Mouse (Mus musculus) intestine, embryonic 14.5 days (tissue): ENCODE data around the gene Hrh3. TPM values are rescaled to one million over a fixed set of nuclear protein-coding genes. Genes with fewer than 3 reads are reported as not detected.

Experiments used
- ATAC-seq: fragments of 200-750 bp; cut with Nextera tagmentation; replicated peaks from 2 replicates; pipeline ENCODE4 v1.8.0; 2017; ENCODE audit warnings: low read depth, moderate number of reproducible peaks, moderate TSS enrichment, moderate library complexity; ENCODE audit not compliant: low FRiP score, low TSS enrichment
- DNase-seq: peaks from one replicate; pipeline ENCODE4 v3.0.0-alpha.2; 2018; ENCODE audit warnings: low spot score
- H3K27ac ChIP-seq: fragments of 300-500 bp; sonication (generic); 2 replicates; pipeline ENCODE4 v1.5.1; 2014; ENCODE audit warnings: low read depth, mild to moderate bottlenecking, control low read depth
- H3K27me3 ChIP-seq: fragments of 300-500 bp; sonication (generic); replicated peaks from 2 replicates; pipeline ENCODE4 v1.6.1; 2014; ENCODE audit warnings: low read length, control low read depth; ENCODE audit not compliant: control insufficient read depth, insufficient read depth
- H3K36me3 ChIP-seq: fragments of 300-500 bp; sonication (generic); 2 replicates; pipeline ENCODE4 v1.6.1; 2014; ENCODE audit warnings: low read length, control low read depth; ENCODE audit not compliant: control insufficient read depth, insufficient read depth
- H3K4me1 ChIP-seq: fragments of 300-500 bp; sonication (generic); replicated peaks from 2 replicates; pipeline ENCODE4 v1.6.1; 2014; ENCODE audit warnings: low read length, control low read depth, mixed read lengths; ENCODE audit not compliant: control insufficient read depth, insufficient read depth
- H3K4me2 ChIP-seq: fragments of 300-500 bp; sonication (generic); 2 replicates; pipeline ENCODE4 v1.6.1; 2014; ENCODE audit warnings: low read length
- H3K4me3 ChIP-seq: fragments of 300-500 bp; sonication (generic); 2 replicates; pipeline ENCODE4 v1.5.1; 2014; ENCODE audit warnings: low read depth, low read length, control low read depth, mixed read lengths
- H3K9ac ChIP-seq: fragments of 300-500 bp; sonication (generic); 2 replicates; pipeline ENCODE4 v1.6.1; 2014; ENCODE audit warnings: mild to moderate bottlenecking, low read length
- H3K9me3 ChIP-seq: fragments of 300-500 bp; sonication (generic); 2 replicates; pipeline ENCODE4 v1.6.1; 2016; ENCODE audit warnings: low read length, control low read depth; ENCODE audit not compliant: control insufficient read depth
- WGBS: fragments of 180-500 bp; shearing (Covaris S2); extraction: QIAGEN DNeasy Blood & Tissue Kit; methylation state at CpG from one replicate; pipeline ENCODE4 v1.1.7; 2014; 5-methylcytosine and 5-hydroxymethylcytosine counted together
- polyA plus RNA-seq: library from polyadenylated mRNA; unstranded; fragments of >200 nt; fragmentation: Nextera tagmentation; extraction: Ambion mirVana; gene quantifications from 2 replicates; pipeline ENCODE4 v1.2.1, GENCODE M21; 2014

Gene Hrh3
- polyA plus RNA-seq, 1 experiment from 2014 or later = 0.19 TPM

DNA sequence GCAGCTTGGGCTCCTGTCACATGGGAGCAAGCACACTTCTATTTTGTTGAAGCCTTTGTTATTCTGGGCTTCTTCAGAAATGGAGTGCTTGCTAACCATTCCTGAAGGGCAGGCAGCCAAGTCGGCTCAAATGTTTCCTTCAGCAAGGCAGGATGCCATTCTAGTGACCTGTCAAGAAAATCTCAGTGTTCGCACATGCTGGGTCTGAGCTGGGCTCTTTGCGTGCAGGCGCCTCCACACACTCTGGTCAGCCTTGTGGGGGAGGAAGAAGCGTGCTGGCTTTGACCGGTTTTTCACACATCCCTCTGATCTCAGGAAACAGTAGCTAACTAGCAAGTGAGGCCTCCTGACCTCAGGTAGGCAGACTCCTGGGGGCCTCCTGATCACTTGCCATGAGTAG is 11.0 kb upstream of the Hrh3 start:
- Histone ChIP-seq H3K36me3 (no peaks in the 10 kb centered on the region), H3K9ac (no peak overlapping the region), H3K4me1 (peaks cover 15% of the 10 kb centered on the region), H3K4me3 (no peak overlapping the region), H3K27me3 (no peaks in the 10 kb centered on the region), H3K4me2 (no peak overlapping the region), H3K9me3 (no peaks in the 10 kb centered on the region), H3K27ac (no peak overlapping the region)
- DNase-seq = no peak
- 42% methylated on average over 6 of the region's 6 CpGs for WGBS
- ATAC-seq = no peak

DNA sequence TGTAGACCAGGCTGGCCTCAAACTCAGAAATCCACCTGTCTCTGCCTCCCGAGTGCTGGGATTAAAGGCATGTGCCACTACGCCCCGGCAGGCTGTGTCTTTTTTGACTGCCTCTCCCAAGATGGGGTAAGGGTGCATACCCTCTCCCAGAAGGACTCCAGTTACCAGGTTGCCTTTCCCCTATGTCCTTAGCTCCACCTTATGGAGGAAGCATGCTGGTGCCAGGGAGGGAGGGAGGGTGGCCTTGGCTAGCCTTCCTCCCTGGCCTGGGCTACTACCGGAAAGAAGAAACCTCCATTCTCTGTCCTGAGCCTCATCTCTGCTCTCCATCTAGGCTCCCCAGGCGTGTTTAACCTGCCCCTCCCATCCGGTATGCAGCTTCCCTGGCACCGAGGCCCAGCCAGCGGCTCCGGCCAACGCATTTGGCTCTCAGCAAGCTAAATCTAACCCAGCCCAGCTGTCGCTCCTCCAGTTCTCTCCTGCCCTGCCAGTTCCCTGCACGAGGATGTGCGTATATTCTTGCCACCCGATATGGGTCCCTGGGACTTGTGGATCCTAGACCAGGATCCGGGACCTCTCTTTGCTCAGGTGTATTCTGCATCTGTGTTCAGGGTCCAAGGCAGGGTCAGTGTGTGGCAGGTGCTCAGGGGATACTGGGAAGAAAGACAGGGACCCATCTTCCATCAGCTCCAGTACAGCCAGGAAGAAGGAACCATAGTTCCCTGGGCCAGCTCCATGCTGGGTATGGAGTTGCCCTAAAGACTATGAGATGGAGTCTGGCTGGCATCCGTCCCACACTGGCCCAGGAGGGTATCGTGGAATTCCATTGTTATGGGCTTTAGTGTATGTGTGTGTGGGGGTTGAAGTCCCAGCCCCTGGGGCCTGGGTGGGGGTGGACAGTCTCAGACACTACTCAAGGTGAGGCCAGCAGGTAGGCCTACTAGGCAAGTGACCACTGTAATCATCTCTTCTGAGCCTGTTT is 9.9 kb upstream of the Hrh3 start:
- no peak for ATAC-seq
- H3K4me3 ChIP-seq = no peak overlapping the region
- DNase-seq = no peak

DNA sequence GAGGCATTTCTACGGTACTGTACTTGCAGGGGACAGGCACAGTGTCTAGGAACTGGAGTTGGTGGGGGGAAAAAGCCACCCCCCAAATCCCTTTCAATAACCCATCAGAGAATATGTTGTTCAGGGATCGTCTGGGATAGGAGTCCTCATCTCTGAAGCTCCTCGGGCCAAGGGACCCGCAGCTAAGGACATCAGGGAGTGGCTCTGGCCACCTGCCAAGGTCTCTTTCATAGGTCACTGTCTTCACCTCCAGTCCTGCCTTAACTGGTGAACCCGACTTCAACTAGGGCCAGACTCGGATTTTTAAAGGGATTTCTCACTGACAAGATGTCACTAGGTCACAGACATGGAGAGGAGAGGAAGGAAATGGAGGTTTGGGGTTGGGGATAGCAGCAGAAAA is 4.0 kb upstream of the Hrh3 start:
- Histone ChIP-seq H3K9ac (no peak overlapping the region), H3K4me3 (no peak overlapping the region), H3K27ac (no peak overlapping the region), H3K9me3 (no peaks in the 10 kb centered on the region), H3K4me1 (peaks cover 5% of the 10 kb centered on the region), H3K27me3 (peaks cover 25% of the 10 kb centered on the region), H3K4me2 (no peak overlapping the region), H3K36me3 (no peaks in the 10 kb centered on the region)
- WGBS = 61% methylated on average over 6 of the region's 6 CpGs
- ATAC-seq (no peak), DNase-seq (no peak)

More for the DNA sequence above, 9.9 kb upstream of the Hrh3 start:
- no peak overlapping the region for H3K4me2 ChIP-seq
- no peaks in the 10 kb centered on the region for H3K27me3 ChIP-seq
- H3K9ac ChIP-seq = no peak overlapping the region
- 65% methylated on average over 17 of the region's 17 CpGs for WGBS
- no peaks in the 10 kb centered on the region for H3K36me3 ChIP-seq
- H3K4me1 ChIP-seq = peaks cover 11% of the 10 kb centered on the region
- no peak overlapping the region for H3K27ac ChIP-seq
- H3K9me3 ChIP-seq = no peaks in the 10 kb centered on the region

DNA sequence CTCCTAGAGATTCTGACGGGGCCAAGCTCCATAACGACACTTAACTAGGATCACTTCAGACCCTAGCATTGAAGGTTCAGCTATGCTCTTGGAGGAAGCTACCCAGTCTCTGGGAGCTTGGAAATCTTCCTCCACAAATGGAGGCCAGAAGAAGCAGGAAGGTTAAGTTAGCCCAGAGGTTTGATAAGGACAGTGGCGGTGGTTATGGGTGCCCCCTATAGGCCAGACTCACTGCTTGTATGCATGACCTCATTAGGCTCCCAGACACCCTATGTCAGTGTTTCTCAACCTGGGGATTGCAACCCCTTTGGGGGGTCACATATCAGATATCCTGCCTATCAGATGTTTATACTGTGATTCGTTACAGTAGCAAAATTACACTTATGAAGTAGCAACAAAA is 2.8 kb upstream of the Hrh3 start:
- WGBS = 61% methylated on average over 4 of the region's 4 CpGs
- ATAC-seq (no peak), DNase-seq (no peak)
- H3K36me3 ChIP-seq = no peaks in the 10 kb centered on the region
- H3K27me3 ChIP-seq = peaks cover 37% of the 10 kb centered on the region
- no peak overlapping the region for H3K4me2 ChIP-seq
- H3K27ac ChIP-seq = no peak overlapping the region
- H3K4me1 ChIP-seq = peaks cover 9% of the 10 kb centered on the region
- H3K9ac ChIP-seq = no peak overlapping the region
- no peaks in the 10 kb centered on the region for H3K9me3 ChIP-seq
- no peak overlapping the region for H3K4me3 ChIP-seq

DNA sequence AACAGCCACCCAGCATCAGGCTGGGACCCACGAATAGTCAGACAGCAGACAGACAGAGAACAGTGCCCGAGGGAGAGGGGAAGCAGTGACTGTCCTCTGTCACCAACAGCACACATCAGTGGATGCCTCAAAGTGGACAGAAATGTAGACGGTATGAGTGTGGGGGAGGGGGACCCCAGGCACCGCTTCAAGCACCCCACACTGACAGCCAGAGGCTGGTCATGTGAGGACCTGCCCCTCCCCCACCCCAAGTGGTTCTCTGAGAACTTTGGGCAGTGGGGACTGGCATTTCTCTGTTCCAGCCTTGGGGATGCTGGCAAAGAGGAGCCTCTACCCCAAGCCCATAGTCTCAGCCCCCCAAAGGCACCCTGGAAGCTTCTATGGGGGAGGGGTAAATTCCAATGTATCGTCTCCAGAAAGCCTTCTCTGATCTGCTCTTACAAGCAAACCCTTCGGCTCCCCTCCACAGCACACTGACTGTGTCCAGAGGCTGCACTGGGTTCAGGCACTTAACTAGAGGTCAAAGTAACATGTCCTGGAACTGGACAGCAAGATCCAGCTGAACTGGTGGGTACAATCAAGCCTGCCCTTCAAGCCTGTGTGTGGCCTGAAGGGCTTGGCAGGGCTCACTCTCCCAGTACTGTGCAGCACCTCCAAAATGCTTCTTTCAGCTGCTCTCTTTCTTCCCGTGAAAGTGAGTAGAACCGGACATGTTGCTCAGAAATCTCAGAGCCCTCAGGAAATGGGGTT is 1.3 kb upstream of the Hrh3 start:
- Histone ChIP-seq H3K36me3 (no peaks in the 10 kb centered on the region), H3K27me3 (peaks cover 51% of the 10 kb centered on the region), H3K4me1 (peaks cover 9% of the 10 kb centered on the region), H3K9me3 (no peaks in the 10 kb centered on the region), H3K4me3 (no peak overlapping the region), H3K4me2 (no peak overlapping the region), H3K27ac (no peak overlapping the region), H3K9ac (no peak overlapping the region)
- WGBS = 34% methylated on average over 8 of the region's 8 CpGs
- ATAC-seq (no peak), DNase-seq (no peak)

DNA sequence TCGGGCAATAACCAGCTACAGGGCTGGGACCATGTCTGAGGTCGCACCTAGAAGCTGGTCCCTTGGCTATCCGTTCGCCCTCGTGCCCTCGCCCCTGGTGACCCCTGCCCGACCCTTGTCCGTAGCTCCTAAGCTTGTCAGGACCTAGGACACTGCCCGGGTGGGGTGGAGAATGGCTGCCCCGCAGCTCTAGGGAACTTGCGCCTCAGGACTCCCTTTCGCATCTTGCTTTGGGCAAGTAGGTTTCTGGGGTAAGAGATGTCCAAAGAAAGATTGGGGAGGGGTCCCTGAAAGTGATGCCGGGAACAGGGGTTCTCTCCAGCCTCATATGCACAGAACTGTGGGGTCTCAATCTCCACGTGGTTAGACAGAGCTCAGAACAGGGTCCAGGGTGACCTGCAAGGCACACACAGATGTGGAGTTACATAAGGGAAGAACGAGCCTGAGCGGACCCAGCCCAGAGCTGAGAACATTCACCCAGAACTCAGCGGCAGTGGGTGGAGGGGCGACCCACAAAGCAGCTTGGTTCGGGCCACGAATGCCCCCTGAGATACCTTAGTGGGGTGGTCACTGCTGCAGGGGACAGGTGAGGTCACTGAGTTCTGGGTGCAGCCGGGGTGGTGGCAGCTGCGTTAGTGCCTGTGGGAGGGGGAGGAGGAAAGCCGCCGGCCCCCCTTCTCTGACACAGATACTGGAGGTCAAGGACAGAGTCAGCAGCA is 530 bp upstream of the Hrh3 start:
- Histone ChIP-seq H3K4me3 (peak overlapping the region; percentile 45; the same call in 1 of the 2 replicates), H3K9me3 (no peaks in the 10 kb centered on the region), H3K4me2 (peak overlapping the region; percentile 86), H3K36me3 (no peaks in the 10 kb centered on the region), H3K9ac (no peak overlapping the region), H3K4me1 (peaks cover 9% of the 10 kb centered on the region), H3K27me3 (peaks cover 59% of the 10 kb centered on the region), H3K27ac (no peak overlapping the region)
- WGBS = 9% methylated on average over 24 of the region's 24 CpGs
- ATAC-seq = no peak
- no peak for DNase-seq

DNA sequence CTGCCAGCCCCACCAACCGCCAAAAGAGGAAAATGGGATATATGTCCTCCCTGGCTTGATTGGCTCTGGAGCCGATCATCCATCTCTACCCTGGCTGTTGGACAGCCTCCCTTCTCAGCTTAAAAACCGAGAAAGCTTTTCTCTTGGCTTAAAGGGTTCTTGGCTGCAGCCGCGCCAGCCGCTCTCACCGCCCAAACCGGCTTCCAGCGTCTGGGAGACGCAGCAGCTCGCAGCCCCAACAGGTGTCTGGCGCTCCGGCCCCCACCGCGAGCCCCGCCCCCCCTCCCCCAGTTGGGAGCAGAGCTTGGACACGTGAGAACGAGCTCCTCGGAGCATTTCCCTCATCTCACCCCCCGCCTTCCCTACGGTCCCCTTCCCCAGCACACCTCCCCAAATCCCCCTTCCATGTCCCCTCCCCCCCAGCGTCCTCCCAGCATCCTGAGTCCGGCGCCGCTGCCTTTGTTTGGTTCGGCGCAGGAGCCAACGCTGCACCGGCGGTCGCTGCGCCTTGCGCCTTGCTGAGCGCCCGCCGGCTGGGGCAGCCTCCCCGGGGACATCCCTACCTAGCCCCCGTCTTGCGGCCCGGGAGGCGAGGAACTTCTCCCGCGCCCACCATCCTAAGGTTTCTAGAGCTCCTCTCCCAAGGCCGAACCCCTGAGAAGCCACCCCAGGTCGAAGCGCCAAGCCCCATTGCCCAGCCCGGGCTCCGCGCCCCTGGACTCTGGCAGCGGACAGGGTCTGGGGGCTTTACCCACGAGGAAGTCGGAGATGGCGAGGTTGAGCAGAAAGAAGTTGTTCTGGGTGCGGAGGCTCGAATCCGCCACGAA is 924 bp downstream of the Hrh3 start:
- Histone ChIP-seq H3K27ac (no peak overlapping the region), H3K27me3 (peaks cover 72% of the 10 kb centered on the region), H3K36me3 (no peaks in the 10 kb centered on the region), H3K4me3 (peak overlapping the region; percentile 45), H3K9me3 (no peaks in the 10 kb centered on the region), H3K9ac (no peak overlapping the region), H3K4me1 (peaks cover 9% of the 10 kb centered on the region), H3K4me2 (peak overlapping the region; percentile 86)
- 1% methylated on average over 57 of the region's 57 CpGs for WGBS
- peak; percentile 64 for DNase-seq
- 0 out of 2 replicates have a peak, but pooled peaks have one; percentile 1 for ATAC-seq

DNA sequence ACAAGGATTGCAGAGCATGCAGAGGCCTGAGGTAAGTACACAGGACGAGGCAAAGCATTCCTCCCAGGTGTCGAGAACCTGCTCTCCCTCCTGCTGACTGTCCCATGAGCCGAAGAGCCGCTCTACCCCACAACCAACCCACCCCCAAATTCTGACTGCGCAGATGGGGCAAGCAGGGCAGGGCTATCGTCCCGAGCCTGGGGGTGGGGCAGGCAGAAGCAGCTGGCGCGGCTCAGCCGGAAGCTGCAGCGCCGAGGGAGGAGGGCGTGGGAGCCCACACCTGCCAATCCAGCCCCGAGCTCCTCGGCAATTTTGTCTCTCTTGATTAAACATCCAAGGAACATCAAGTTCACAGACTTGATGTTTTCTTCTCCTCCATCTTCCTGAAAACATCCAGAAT is 4.8 kb downstream of the Hrh3 start:
- no peak overlapping the region for H3K9ac ChIP-seq
- DNase-seq = no peak
- H3K27ac ChIP-seq = no peak overlapping the region
- no peaks in the 10 kb centered on the region for H3K36me3 ChIP-seq
- 5% methylated on average over 15 of the region's 15 CpGs for WGBS
- ATAC-seq = no peak
- H3K4me1 ChIP-seq = peaks cover 9% of the 10 kb centered on the region
- H3K27me3 ChIP-seq = peaks cover 75% of the 10 kb centered on the region
- no peak overlapping the region for H3K4me3 ChIP-seq
- no peak overlapping the region for H3K4me2 ChIP-seq
- H3K9me3 ChIP-seq = no peaks in the 10 kb centered on the region
